ENCODE assay signal across 8 mouse cellular contexts in the genomic region with DNA sequence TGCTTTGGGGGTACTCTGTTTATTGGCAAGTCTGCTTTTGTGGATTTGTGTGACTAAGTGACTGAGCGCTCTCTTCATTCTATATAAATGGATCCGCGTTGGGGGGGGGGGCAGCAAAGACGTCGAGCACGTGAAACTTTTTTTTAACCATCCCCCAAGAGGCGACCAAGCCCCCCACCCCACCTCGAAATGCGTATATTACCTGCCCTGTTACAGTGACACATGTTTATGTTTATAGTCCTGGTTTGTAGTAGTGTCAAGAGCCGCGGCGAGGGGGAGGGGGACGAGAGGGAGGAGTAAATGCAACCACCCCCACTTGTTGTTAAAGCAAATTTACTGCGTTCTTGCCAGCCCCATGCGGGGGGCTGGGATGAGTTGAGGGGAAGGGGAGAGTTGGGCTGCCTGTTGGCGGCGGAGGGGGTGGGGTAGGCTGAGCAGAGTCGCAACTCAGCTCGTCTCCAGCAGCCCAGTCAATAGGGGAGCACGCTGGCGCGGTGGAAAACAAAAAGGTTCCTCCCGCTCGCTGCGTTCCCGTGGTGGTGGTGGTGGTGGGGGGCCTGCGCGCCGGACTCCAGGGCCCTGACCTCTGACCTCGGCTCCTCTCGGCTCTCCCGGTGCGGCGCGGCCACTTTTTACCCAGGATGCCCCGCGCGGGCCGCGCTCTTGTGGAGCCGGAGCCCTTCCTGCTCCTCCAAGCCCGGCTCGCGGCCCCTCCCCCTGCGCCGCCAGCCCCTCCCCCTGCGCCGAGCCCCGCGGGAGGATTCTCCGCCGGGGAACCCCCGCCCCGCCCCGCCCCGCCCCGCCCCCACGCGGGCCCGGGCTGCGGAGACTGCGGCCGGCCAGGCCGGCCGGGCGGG. TPM values are rescaled to one million over a fixed set of nuclear protein-coding genes. Genes with fewer than 3 reads are reported as not detected.
DNase-seq lines count a peak whose midpoint lies in the region; ATAC-seq and TF ChIP-seq lines count a peak whose summit lies in the region.

No protein-coding gene starts in this region.

- peak; percentile 81 for DNase-seq in ES-E14 (ENCODE audit: low read depth, low spot score)
- DNase-seq in forebrain, embryonic 14.5 days (ENCODE audit: low spot score): peak; percentile 96
- peak; percentile 97 for DNase-seq in heart, postnatal 4 days
- DNase-seq in layer of hippocampus, postnatal 10 days (ENCODE audit: low spot score in 2 of 2): peak; percentile 86 to 94
- peak; percentile 93 for DNase-seq in thymus, postnatal 0 days (ENCODE audit: low spot score)

- H3K27me3 ChIP-seq in forebrain, embryonic 14.5 days (replicated peaks; ENCODE audit: control insufficient read depth, insufficient read depth, low read length): no peaks in the 10 kb centered on the region
- H3K27me3 ChIP-seq in lung, embryonic 16.5 days (ENCODE audit: control insufficient read depth, insufficient read depth, low read depth, low read length): no peaks in the 10 kb centered on the region

- peak overlapping the region; percentile 97 for H3K27ac ChIP-seq in ES-E14 (ENCODE audit: insufficient read depth, low read depth, low read length, poor library complexity, severe bottlenecking)
- peak overlapping the region; percentile 100 for H3K27ac ChIP-seq in forebrain, embryonic 14.5 days (ENCODE audit: low read depth, low read length)
- H3K27ac ChIP-seq in lung, embryonic 16.5 days (ENCODE audit: low read length): peak overlapping the region; percentile 98
- H3K27ac ChIP-seq in olfactory bulb, adult 2 months (ENCODE audit: insufficient read depth, low read depth, low read length): peak overlapping the region; percentile 84

- H3K36me3 ChIP-seq in ES-E14 (ENCODE audit: control insufficient read depth, insufficient read depth, low read length, poor library complexity, severe bottlenecking): no peaks in the 10 kb centered on the region
- H3K36me3 ChIP-seq in forebrain, embryonic 14.5 days (ENCODE audit: control insufficient read depth, insufficient read depth, low read length): no peaks in the 10 kb centered on the region
- H3K36me3 ChIP-seq in lung, embryonic 16.5 days (ENCODE audit: control insufficient read depth, insufficient read depth, low read length): no peaks in the 10 kb centered on the region

- peak overlapping the region; percentile 82 for H3K9ac ChIP-seq in ES-E14 (ENCODE audit: insufficient read depth, low read depth, low read length, poor library complexity, severe bottlenecking)
- H3K9ac ChIP-seq in forebrain, embryonic 14.5 days (ENCODE audit: low read length): peak overlapping the region; percentile 98
- peak overlapping the region; percentile 96 for H3K9ac ChIP-seq in lung, embryonic 16.5 days (ENCODE audit: low read length)

- no peak for TF ChIP-seq CTCF in olfactory bulb, adult 2 months (IDR thresholded peaks at IDR 0.05; ENCODE audit: insufficient read depth, low read depth, low read length)

- 1% methylated on average over 44 of the region's 66 CpGs for WGBS in forebrain, embryonic 14.5 days
- under 1% methylated on average over 54 of the region's 66 CpGs for WGBS in lung, embryonic 16.5 days
- WGBS in olfactory bulb, adult 2 months: 1% methylated on average over 55 of the region's 66 CpGs

- no peaks in the 10 kb centered on the region for H3K9me3 ChIP-seq in ES-E14 (ENCODE audit: control insufficient read depth, insufficient read depth, low read depth, low read length)
- H3K9me3 ChIP-seq in forebrain, embryonic 14.5 days (replicated peaks; ENCODE audit: control insufficient read depth, low read length): no peaks in the 10 kb centered on the region
- H3K9me3 ChIP-seq in lung, embryonic 16.5 days (ENCODE audit: control insufficient read depth, low read length): no peaks in the 10 kb centered on the region

- peak overlapping the region; percentile 75 to 86 for H3K4me3 ChIP-seq in ES-E14 (ENCODE audit: insufficient read depth in 1 of 2, low read depth in 1 of 2, low read length in 2 of 2, poor library complexity in 1 of 2, severe bottlenecking in 1 of 2)
- H3K4me3 ChIP-seq in forebrain, embryonic 14.5 days (ENCODE audit: low read depth, low read length): peak overlapping the region; percentile 57
- H3K4me3 ChIP-seq in lung, embryonic 16.5 days (ENCODE audit: low read length): peak overlapping the region; percentile 68
- peak overlapping the region; percentile 73 for H3K4me3 ChIP-seq in olfactory bulb, adult 2 months (ENCODE audit: insufficient read depth, low read depth, low read length)

- in situ Hi-C loops in ES-E14 (cut with MboI; ENCODE audit: low sequenced_read_pairs in 2 of 2, unreplicated experiment in 2 of 2): no loop called here

- ATAC-seq in cerebellum, adult (ENCODE audit: insufficient number of reproducible peaks, low FRiP score, low TSS enrichment): peak; percentile 82
- peak; percentile 88 for ATAC-seq in forebrain, embryonic 14.5 days
- ATAC-seq in lung, embryonic 16.5 days (ENCODE audit: low read depth): peak; percentile 90

- peaks cover 0 to 9% of the 10 kb centered on the region in 2 experiments; a peak in 2 of 4 replicates for H3K4me1 ChIP-seq in ES-E14 (ENCODE audit: control insufficient read depth in 2 of 2, insufficient read depth in 2 of 2, low read length in 2 of 2, poor library complexity in 1 of 2)
- H3K4me1 ChIP-seq in forebrain, embryonic 14.5 days (ENCODE audit: control insufficient read depth, insufficient read depth, low read length): peaks cover 27% of the 10 kb centered on the region
- peaks cover 14% of the 10 kb centered on the region for H3K4me1 ChIP-seq in lung, embryonic 16.5 days (replicated peaks; ENCODE audit: control insufficient read depth, insufficient read depth, low read length)
- H3K4me1 ChIP-seq in olfactory bulb, adult 2 months (ENCODE audit: control insufficient read depth, insufficient read depth, low read length): no peaks in the 10 kb centered on the region

- 0 out of 2 replicates have a peak, but pooled peaks have one; percentile 35 for TF ChIP-seq POLR2A in olfactory bulb, adult 2 months (IDR thresholded peaks at IDR 0.05; ENCODE audit: insufficient read depth, low read depth, low read length)

- H3K4me2 ChIP-seq in forebrain, embryonic 14.5 days (ENCODE audit: low read length): peak overlapping the region; percentile 98
- H3K4me2 ChIP-seq in lung, embryonic 16.5 days (ENCODE audit: low read depth, low read length): peak overlapping the region; percentile 76

TF ChIP-seq in ES-E14, 5 proteins besides CTCF, POLR2A, EP300 and RAD21:
- TF ChIP-seq CHD2 (IDR thresholded peaks at IDR 0.05; ENCODE audit: low read depth, low read length) (no peak), HCFC1 (IDR thresholded peaks at IDR 0.05; ENCODE audit: borderline replicate concordance, insufficient read depth, low read length) (peak; percentile 40; the same call in 1 of the 2 replicates), MAFK (IDR thresholded peaks at IDR 0.05; ENCODE audit: insufficient read depth, low read depth, low read length) (no peak), ZNF384 (IDR thresholded peaks at IDR 0.05; ENCODE audit: low read depth, low read length) (no peak), ZC3H11A (IDR thresholded peaks at IDR 0.05; ENCODE audit: borderline replicate concordance, low read depth, low read length) (no peak)
TF ChIP-seq in ES-E14: peak in this region for 1.

RNA-seq across cellular contexts. Expression of gene Mllt10, which starts 1.1 kb away (rescaled TPM):
- total RNA-seq in ES-E14 (2012; rRNA removed): 39.7 and 40.7 TPM in 2 replicates
- 38.7 and 43.5 TPM in 2 replicates for polyA plus RNA-seq in forebrain, embryonic 14.5 days (2014; fragmentation: Nextera tagmentation; extraction: Ambion mirVana)
- 10 to 100 TPM; 41.5 to 44.3 TPM for total RNA-seq in heart, postnatal 4 days (2021)
- 10 to 100 TPM; 48.8 to 58.2 TPM for total RNA-seq in layer of hippocampus, postnatal 10 days (2021)
- 56.1 and 57.9 TPM in 2 replicates for polyA plus RNA-seq in lung, embryonic 16.5 days (2015; fragmentation: Nextera tagmentation; extraction: Ambion mirVana)
- polyA plus RNA-seq in olfactory bulb, adult 2 months (2012; ENCODE audit: insufficient read depth, insufficient read length, low replicate concordance, missing spikeins): 433 TPM in 1 of 2 replicates, not detected in the other
- polyA plus RNA-seq in thymus, postnatal 0 days (2015; fragmentation: Nextera tagmentation; extraction: Ambion mirVana): 53.2 and 70.2 TPM in 2 replicates

RNA-seq across cellular contexts. Expression of gene Skida1, which starts 7.3 kb away (rescaled TPM):
- 0.63 and 2.6 TPM in 2 replicates for total RNA-seq in ES-E14 (2012; rRNA removed)
- 10.8 and 13.2 TPM in 2 replicates for polyA plus RNA-seq in forebrain, embryonic 14.5 days (2014; fragmentation: Nextera tagmentation; extraction: Ambion mirVana)
- 1 to 10 TPM; 6.3 to 7.2 TPM for total RNA-seq in heart, postnatal 4 days (2021)
- total RNA-seq in layer of hippocampus, postnatal 10 days (2021): 10 to 100 TPM; 12.7 to 14.8 TPM
- 5.1 and 5.5 TPM in 2 replicates for polyA plus RNA-seq in lung, embryonic 16.5 days (2015; fragmentation: Nextera tagmentation; extraction: Ambion mirVana)
- polyA plus RNA-seq in olfactory bulb, adult 2 months (2012; ENCODE audit: insufficient read depth, insufficient read length, low replicate concordance, missing spikeins): not detected in 2 replicates
- polyA plus RNA-seq in thymus, postnatal 0 days (2015; fragmentation: Nextera tagmentation; extraction: Ambion mirVana): 0.65 and 0.77 TPM in 2 replicates

RNA-seq across cellular contexts. Expression of gene A930004D18Rik, which starts 18.6 kb away (rescaled TPM):
- 1.9 and 6.2 TPM in 2 replicates for total RNA-seq in ES-E14 (2012; rRNA removed)
- polyA plus RNA-seq in forebrain, embryonic 14.5 days (2014; fragmentation: Nextera tagmentation; extraction: Ambion mirVana): 9.9 and 11.7 TPM in 2 replicates
- total RNA-seq in heart, postnatal 4 days (2021): 1 to 10 TPM; 4.7 to 5.0 TPM
- 1 to 10 TPM; 3.3 to 3.8 TPM for total RNA-seq in layer of hippocampus, postnatal 10 days (2021)
- 12.1 and 13.1 TPM in 2 replicates for polyA plus RNA-seq in lung, embryonic 16.5 days (2015; fragmentation: Nextera tagmentation; extraction: Ambion mirVana)
- not detected in 2 replicates for polyA plus RNA-seq in olfactory bulb, adult 2 months (2012; ENCODE audit: insufficient read depth, insufficient read length, low replicate concordance, missing spikeins)
- 2.6 and 3.3 TPM in 2 replicates for polyA plus RNA-seq in thymus, postnatal 0 days (2015; fragmentation: Nextera tagmentation; extraction: Ambion mirVana)

RNA-seq across cellular contexts. Expression of gene H2al2a, which starts 59.4 kb away (rescaled TPM):
- not detected in 2 replicates for total RNA-seq in ES-E14 (2012; rRNA removed)
- polyA plus RNA-seq in forebrain, embryonic 14.5 days (2014; fragmentation: Nextera tagmentation; extraction: Ambion mirVana): not detected in 2 replicates
- total RNA-seq in heart, postnatal 4 days (2021): not detected
- not detected for total RNA-seq in layer of hippocampus, postnatal 10 days (2021)
- not detected in 2 replicates for polyA plus RNA-seq in lung, embryonic 16.5 days (2015; fragmentation: Nextera tagmentation; extraction: Ambion mirVana)
- polyA plus RNA-seq in olfactory bulb, adult 2 months (2012; ENCODE audit: insufficient read depth, insufficient read length, low replicate concordance, missing spikeins): not detected in 2 replicates
- not detected in 2 replicates for polyA plus RNA-seq in thymus, postnatal 0 days (2015; fragmentation: Nextera tagmentation; extraction: Ambion mirVana)

Comparison
In these comparisons a context has a peak if more than half of its experiments do, and no peak if none do; other contexts are left out.
1. Peak in every context shown above with its lines: DNase-seq, ATAC-seq, H3K4me3 ChIP-seq and H3K27ac ChIP-seq.